Mouse (Mus musculus) adipose tissue, adult 10 weeks (tissue): ENCODE data around the gene Gm5868. TPM values are rescaled to one million over a fixed set of nuclear protein-coding genes. Genes with fewer than 3 reads are reported as not detected.

ENCODE experiments used
- polyA plus RNA-seq: library from polyadenylated mRNA; stranded (reverse); fragments of 350-450 nt; fragmentation: Illumina TruSeq; extraction: RNeasy Lipid Tissue Mini Kit (QIAGEN cat#74804); gene quantifications from one replicate; pipeline ENCODE4 v1.2.3, GENCODE M21; 2014; ENCODE audit warnings: low read depth, low replicate concordance

Gm5868 gene
- not detected for polyA plus RNA-seq

GRCm38 (mm10) chr5:72587192-72587681 is at the start of gene Gm5868:
Gm5868 (minus strand) TSS chr5:72587551.

GRCm38 (mm10) chr5:72580970-72581332 is 6.4 kb downstream of the Gm5868 start, which contains the start of gene Zar1:
Zar1 (minus strand) TSS chr5:72581254.

GRCm38 (mm10) chr5:72559544-72560049 is 27.8 kb downstream of the Gm5868 start, which contains the start of gene Nfxl1:
Nfxl1 (minus strand) TSS chr5:72559684.

Other genes starting within 250 kb of the Gm5868 start
- 1.1 TPM for gene Corin, start 83.1 kb downstream of the Gm5868 start, polyA plus RNA-seq
- gene Nfxl1, start 27.9 kb downstream of the Gm5868 start, polyA plus RNA-seq, result 18.1 TPM
- gene Zar1, start 6.3 kb downstream of the Gm5868 start, polyA plus RNA-seq, result not detected
- not detected for gene Cnga1, start 56.7 kb upstream of the Gm5868 start, polyA plus RNA-seq
- 1.4 TPM for gene Nipal1, start 60.2 kb upstream of the Gm5868 start, polyA plus RNA-seq
- 0.52 TPM for gene Txk, start 165.2 kb upstream of the Gm5868 start, polyA plus RNA-seq